Mouse (Mus musculus): Measurements from ENCODE around the gene Olfr516.
"Not testable (repeated sequence)": the region's sequence is repeated elsewhere in the genome, so short reads cannot be mapped to it uniquely, and the experiment has no call there.

Gene Olfr516

DNA sequence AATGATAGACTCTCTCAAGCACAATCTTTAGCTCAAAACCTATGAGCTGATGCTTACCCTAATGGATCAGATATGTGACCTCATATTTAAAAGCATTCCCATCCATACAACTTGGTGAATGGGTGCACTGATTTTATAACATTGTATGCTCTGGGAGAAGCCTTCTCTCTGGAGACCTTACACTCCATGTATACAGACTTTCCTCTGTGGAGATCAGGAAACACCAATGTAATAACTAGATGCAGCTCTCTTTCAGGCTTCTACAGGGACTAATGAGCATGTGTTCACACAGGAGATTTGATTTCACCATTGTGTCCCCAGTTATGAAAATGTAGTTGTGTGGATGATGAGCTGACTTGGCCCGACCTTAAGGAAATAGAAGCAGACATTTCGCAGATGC, at the start of gene Olfr516:
Gene Olfr516 (minus strand): TSS at position 101 of the 400 bp plus-strand sequence.
- no peak for DNase-seq

DNA sequence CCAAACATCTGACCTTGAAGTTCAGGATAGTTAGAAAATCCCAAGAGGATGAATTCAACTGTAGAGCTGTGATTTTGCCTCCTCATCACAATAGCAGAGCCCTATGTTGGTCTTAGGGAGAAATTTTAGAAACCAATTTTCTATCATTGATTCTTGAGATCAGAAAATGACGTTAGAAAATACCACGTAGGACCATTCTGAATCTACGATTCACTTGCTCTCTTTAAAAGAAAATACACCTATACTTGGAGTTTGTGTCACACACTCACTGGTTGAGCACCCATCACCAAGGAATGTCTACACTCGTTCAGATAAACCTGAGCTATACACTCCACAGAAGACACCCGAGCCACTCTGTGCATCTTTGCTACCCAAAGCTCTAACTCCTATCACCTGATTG, 44.0 kb upstream of the Olfr516 start, which contains the start of gene Olfr519:
Gene Olfr519 (minus strand): TSS at position 101 of the 400 bp plus-strand sequence.
- DNase-seq, result no peak

DNA sequence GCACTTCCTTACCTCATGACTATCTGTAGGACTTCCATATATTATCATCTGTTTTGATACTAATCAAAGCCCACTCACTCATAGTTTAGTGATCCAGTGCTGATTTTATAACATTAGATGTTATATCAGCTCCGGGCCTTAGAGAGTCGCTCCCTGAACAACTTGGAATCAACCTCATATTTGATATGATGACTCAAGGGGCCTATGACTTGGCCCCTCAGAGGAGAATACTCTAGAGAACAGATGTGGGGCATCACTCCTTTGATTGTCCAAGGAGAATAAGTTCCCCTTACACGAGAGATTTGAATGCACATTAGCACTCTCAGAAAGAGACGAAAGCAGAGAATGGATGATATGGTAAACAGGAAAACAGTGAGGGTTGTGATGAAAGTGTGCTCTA, 34.6 kb upstream of the Olfr516 start, which contains the start of gene Olfr518:
Gene Olfr518 (minus strand): TSS at position 101 of the 400 bp plus-strand sequence.
- no peak for DNase-seq

DNA sequence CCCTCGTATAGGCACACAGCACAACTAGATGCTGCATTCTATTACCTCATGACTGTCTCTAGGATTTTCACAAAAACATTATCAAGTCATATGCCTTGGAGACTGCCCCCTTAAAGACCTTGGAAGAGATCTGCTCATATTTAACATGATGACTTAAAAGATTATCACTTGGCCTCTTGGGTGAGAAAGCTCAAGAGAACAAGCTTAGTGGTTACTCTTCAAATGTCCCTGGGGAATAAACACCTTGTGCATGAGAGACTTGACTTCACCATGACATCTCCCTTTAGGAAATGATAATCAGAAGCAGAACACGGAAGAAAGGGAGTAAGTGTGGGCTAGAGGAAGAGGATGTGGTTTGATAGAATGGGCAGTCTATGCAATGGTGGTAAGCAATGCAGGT, 21.9 kb upstream of the Olfr516 start, which contains the start of gene Olfr517:
Gene Olfr517 (minus strand): TSS at position 101 of the 400 bp plus-strand sequence.
- no peak for DNase-seq

DNA sequence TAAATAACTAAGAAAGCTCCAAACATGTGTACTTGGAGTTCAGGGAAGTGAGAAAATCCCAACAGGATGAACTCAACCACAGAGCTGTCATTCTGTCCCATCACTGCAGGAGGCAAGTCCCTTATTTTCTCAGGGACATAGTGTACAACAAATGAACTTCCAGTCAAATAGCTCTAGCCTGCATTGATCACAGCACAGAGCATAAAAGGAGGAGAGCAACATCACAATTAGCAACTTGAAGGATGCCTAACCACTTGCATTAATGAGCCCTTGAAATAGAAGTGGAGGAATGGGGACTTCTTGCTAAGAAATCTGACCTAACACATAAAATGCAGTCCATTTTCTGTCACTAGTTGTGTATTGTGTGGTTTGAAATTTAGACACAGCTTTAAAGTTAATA, 24.4 kb downstream of the Olfr516 start, which contains the start of gene Olfr514:
Gene Olfr514 (minus strand): TSS at position 101 of the 400 bp plus-strand sequence.
- DNase-seq, result no peak

DNA sequence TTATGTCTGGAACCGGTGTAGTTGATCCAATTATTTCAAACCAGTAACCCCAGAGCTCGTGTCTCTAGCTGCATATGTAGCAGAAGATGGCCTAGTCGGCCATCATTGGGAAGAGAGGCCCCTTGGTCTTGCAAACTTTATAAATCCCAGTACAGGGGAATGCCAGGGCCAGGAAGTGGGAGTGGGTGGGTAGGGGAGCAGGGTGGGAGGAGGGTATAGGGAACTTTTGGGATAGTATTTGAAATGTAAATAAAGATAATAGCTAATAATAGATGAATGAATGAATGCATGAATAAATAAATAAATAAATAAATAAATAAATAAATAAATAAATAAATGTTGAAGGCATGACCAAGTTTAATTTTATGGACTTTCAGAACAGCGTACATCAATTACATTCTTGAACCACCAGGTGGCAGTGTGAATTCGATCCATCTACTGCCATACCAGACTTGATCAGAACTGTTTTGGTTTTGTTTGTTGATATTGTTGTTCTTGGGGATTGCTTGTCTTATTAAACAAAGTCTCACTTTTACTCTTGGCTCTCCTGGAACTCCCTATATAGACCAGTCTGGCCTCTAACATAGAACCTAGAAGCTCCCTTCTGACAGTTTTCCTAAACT, 35.6 kb downstream of the Olfr516 start:
- DNase-seq, result not testable (repeated sequence)

DNA sequence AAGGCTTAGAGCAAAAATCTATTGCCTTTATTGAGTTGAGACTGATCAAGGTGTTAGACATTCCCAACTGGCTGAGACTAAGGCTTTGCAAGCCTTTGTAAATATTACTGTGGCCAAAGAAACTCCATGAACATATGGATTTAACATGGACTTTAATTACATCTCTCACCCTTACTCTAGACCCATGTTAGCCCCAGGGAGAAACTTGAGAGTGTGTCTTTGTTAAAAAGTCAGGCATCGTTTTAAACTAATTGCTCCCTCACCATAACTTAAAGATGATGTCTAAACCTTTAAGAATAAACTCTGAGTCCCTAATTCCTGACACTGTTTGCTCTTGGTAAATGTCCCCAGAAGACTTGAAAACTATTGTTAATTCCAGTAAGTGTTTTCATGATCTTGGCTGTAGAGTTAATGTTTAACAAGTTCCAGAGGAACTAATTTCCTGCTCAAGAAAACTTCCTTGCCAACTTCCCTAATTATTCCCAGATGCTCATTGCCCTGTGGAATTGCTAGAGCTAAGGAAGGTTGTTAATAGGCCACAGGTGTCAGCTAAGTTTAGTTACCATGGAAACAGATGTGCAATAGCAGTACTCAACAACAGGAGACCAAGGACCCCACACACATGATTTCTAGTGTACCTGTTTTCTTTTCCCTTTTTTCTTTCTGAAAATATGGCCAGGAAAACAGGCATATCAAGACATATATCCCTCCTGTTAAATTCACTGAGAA, 53.0 kb downstream of the Olfr516 start:
- DNase-seq, result no peak

Measured in thymus, postnatal 4 days (tissue).